Mouse (Mus musculus) liver, adult 2 months (tissue): ENCODE data around the gene Gm20388. TPM values are rescaled to one million over a fixed set of nuclear protein-coding genes. Genes with fewer than 3 reads are reported as not detected.

ENCODE experiments used
- DNase-seq: peaks from one replicate; pipeline ENCODE4 v3.0.0-alpha.2; 2011; ENCODE audit warnings: low read depth, low spot score; ENCODE audit errors: extremely low read depth
- H3K27ac ChIP-seq: fragments of 200-500 bp; replicated peaks from 2 replicates; pipeline ENCODE4 v1.5.1; 2012; ENCODE audit warnings: low read depth, mild to moderate bottlenecking, control low read depth, inconsistent platforms, low read length; ENCODE audit not compliant: insufficient read depth
- H3K27me3 ChIP-seq: fragments of 200-500 bp; 2 replicates; pipeline ENCODE4 v1.6.1; 2012; ENCODE audit warnings: mild to moderate bottlenecking, moderate library complexity, low read length, inconsistent platforms; ENCODE audit not compliant: control insufficient read depth, insufficient read depth
- H3K36me3 ChIP-seq: fragments of 200-500 bp; 2 replicates; pipeline ENCODE4 v1.6.1; 2012; ENCODE audit warnings: low read length, inconsistent platforms; ENCODE audit not compliant: control insufficient read depth, insufficient read depth
- H3K4me1 ChIP-seq: fragments of 200-500 bp; 2 replicates; pipeline ENCODE4 v1.6.1; 2011; ENCODE audit warnings: low read length; ENCODE audit not compliant: control insufficient read depth, insufficient read depth
- H3K4me3 ChIP-seq: fragments of 200-500 bp; 2 replicates; pipeline ENCODE4 v1.5.1; 2011; ENCODE audit warnings: low read depth, mild to moderate bottlenecking, control low read depth, low read length, moderate library complexity; ENCODE audit not compliant: insufficient read depth
- H3K79me2 ChIP-seq: fragments of 200-500 bp; 2 replicates; pipeline ENCODE4 v1.6.1; 2012; ENCODE audit warnings: inconsistent platforms, mild to moderate bottlenecking, low read length, moderate library complexity; ENCODE audit not compliant: control insufficient read depth, insufficient read depth
- H3K9ac ChIP-seq: fragments of 200-500 bp; 2 replicates; pipeline ENCODE4 v1.6.1; 2012; ENCODE audit warnings: low read depth, mild to moderate bottlenecking, control low read depth, inconsistent platforms, low read length
- CTCF ChIP-seq: fragments of 200-500 bp; IDR thresholded peaks from 2 replicates; pipeline ENCODE4 v1.5.1; 2011; ENCODE audit warnings: low read depth, low read length, control low read depth
- POLR2A ChIP-seq: fragments of 200-500 bp; IDR thresholded peaks from 2 replicates; pipeline ENCODE4 v1.6.1; 2011; ENCODE audit warnings: low read length, control low read depth; ENCODE audit not compliant: insufficient read depth; ENCODE audit errors: extremely low read depth
- WGBS: fragments of 180-500 bp; shearing (Covaris S2); methylation state at CpG from one replicate; pipeline ENCODE4 v1.1.7; 2018; 5-methylcytosine and 5-hydroxymethylcytosine counted together
- polyA plus RNA-seq: library from polyadenylated mRNA; depleted of rRNA; stranded (reverse); fragments of >200 nt; gene quantifications from 2 replicates; pipeline ENCODE4 v1.2.3, GENCODE M21; 2012
- total RNA-seq: library from RNA; depleted of rRNA; stranded (reverse); fragments of >200 nt; gene quantifications from 2 replicates; pipeline ENCODE4 v1.2.3, GENCODE M21; 2014

Gene Gm20388
- total and polyA plus RNA-seq, 2 experiments, result 6.4 to 19.9 TPM

- H3K9ac ChIP-seq, result no peak overlapping the region
- 18% methylated on average over 3 of the region's 3 CpGs for whole genome bisulfite sequencing
- no peak overlapping the region for H3K27ac ChIP-seq
- TF ChIP-seq POLR2A (no peak), CTCF (no peak)
- H3K79me2 ChIP-seq, result no peaks in the 10 kb centered on the region
- H3K27me3 ChIP-seq, result no peaks in the 10 kb centered on the region
- no peak overlapping the region for H3K4me3 ChIP-seq
- no peaks in the 10 kb centered on the region for H3K36me3 ChIP-seq
- peak; percentile 31 for DNase-seq
- H3K4me1 ChIP-seq, result no peaks in the 10 kb centered on the region
These were observed 3723.9 kb downstream of the Gm20388 start for GRCm38 (mm10) chr8:123634395-123635131.

GRCm38 (mm10) chr8:123635671-123636070, 3725.0 kb downstream of the Gm20388 start:
- WGBS, result 83% methylated on average over 11 of the region's 11 CpGs
- Histone ChIP-seq H3K36me3 (no peaks in the 10 kb centered on the region), H3K79me2 (no peaks in the 10 kb centered on the region), H3K27me3 (no peaks in the 10 kb centered on the region), H3K4me3 (no peak overlapping the region), H3K9ac (no peak overlapping the region), H3K27ac (no peak overlapping the region), H3K4me1 (no peaks in the 10 kb centered on the region)
- no peak for DNase-seq
- TF ChIP-seq CTCF (no peak), POLR2A (no peak)

GRCm38 (mm10) chr8:123643330-123644051, 3732.8 kb downstream of the Gm20388 start:
- H3K27ac ChIP-seq, result no peak overlapping the region
- no peaks in the 10 kb centered on the region for H3K79me2 ChIP-seq
- peaks cover 6% of the 10 kb centered on the region for H3K4me1 ChIP-seq
- H3K27me3 ChIP-seq, result no peaks in the 10 kb centered on the region
- 35% methylated on average over 25 of the region's 25 CpGs for WGBS
- no peaks in the 10 kb centered on the region for H3K36me3 ChIP-seq
- TF ChIP-seq CTCF (peak; percentile 34), POLR2A (no peak)
- no peak overlapping the region for H3K4me3 ChIP-seq
- H3K9ac ChIP-seq, result no peak overlapping the region
- DNase-seq, result peak; percentile 64

- 57% methylated on average over 9 of the region's 9 CpGs for WGBS
- H3K27me3 ChIP-seq, result no peaks in the 10 kb centered on the region
- DNase-seq, result peak; percentile 74
- no peaks in the 10 kb centered on the region for H3K79me2 ChIP-seq
- H3K27ac ChIP-seq, result no peak overlapping the region
- no peak overlapping the region for H3K9ac ChIP-seq
- TF ChIP-seq POLR2A, result no peak
- no peak for TF ChIP-seq CTCF
- no peaks in the 10 kb centered on the region for H3K36me3 ChIP-seq
- H3K4me3 ChIP-seq, result no peak overlapping the region
- peaks cover 6% of the 10 kb centered on the region for H3K4me1 ChIP-seq
These were observed 3734.6 kb downstream of the Gm20388 start for GRCm38 (mm10) chr8:123645229-123645628.

- Histone ChIP-seq H3K79me2 (0 out of 2 replicates have a peak, but pooled peaks cover 2% of the 10 kb centered on the region), H3K36me3 (no peaks in the 10 kb centered on the region), H3K27ac (no peak overlapping the region), H3K4me3 (no peak overlapping the region), H3K9ac (no peak overlapping the region), H3K4me1 (peaks cover 5% of the 10 kb centered on the region; the same call in 1 of the 2 replicates), H3K27me3 (no peaks in the 10 kb centered on the region)
- DNase-seq, result no peak
- TF ChIP-seq CTCF (no peak), POLR2A (no peak)
- 60% methylated on average over 17 of the region's 17 CpGs for WGBS
These were observed 3737.9 kb downstream of the Gm20388 start for GRCm38 (mm10) chr8:123648245-123649170.
